In genomic region chr17:88652702-88653374, GRCm38 (mm10) we compare ENCODE assay signal across 8 mouse cellular contexts. TPM values are rescaled to one million over a fixed set of nuclear protein-coding genes. Genes with fewer than 3 reads are reported as not detected.
DNase-seq lines count a peak whose midpoint lies in the region; ATAC-seq and TF ChIP-seq lines count a peak whose summit lies in the region.

No protein-coding gene starts in this region.

- H3K27me3 ChIP-seq in E14TG2a.4 (ENCODE audit: insufficient read depth, low read length): no peaks in the 10 kb centered on the region
- no peaks in the 10 kb centered on the region for H3K27me3 ChIP-seq in forebrain, embryonic 13.5 days
- no peaks in the 10 kb centered on the region for H3K27me3 ChIP-seq in hindbrain, embryonic 11.5 days (ENCODE audit: control insufficient read depth, insufficient read depth, low read length)
- no peaks in the 10 kb centered on the region for H3K27me3 ChIP-seq in lung, postnatal 0 days (replicated peaks; ENCODE audit: insufficient read depth, low read length)

- WGBS in forebrain, embryonic 13.5 days: 20% methylated on average over 21 of the region's 21 CpGs
- WGBS in hindbrain, embryonic 11.5 days: 20% methylated on average over 21 of the region's 21 CpGs
- 20% methylated on average over 21 of the region's 21 CpGs for WGBS in lung, postnatal 0 days

- H3K9me3 ChIP-seq in E14TG2a.4 (ENCODE audit: low read length): peaks cover 9% of the 10 kb centered on the region
- no peaks in the 10 kb centered on the region for H3K9me3 ChIP-seq in forebrain, embryonic 13.5 days (replicated peaks)
- H3K9me3 ChIP-seq in hindbrain, embryonic 11.5 days (ENCODE audit: control insufficient read depth, low read length): no peaks in the 10 kb centered on the region
- no peaks in the 10 kb centered on the region for H3K9me3 ChIP-seq in lung, postnatal 0 days (ENCODE audit: low read length)

- H3K4me2 ChIP-seq in forebrain, embryonic 13.5 days: peak overlapping the region; percentile 36
- no peak overlapping the region for H3K4me2 ChIP-seq in hindbrain, embryonic 11.5 days (replicated peaks; ENCODE audit: low read depth, low read length)
- H3K4me2 ChIP-seq in lung, postnatal 0 days (replicated peaks; ENCODE audit: low read depth, low read length): no peak overlapping the region

- H3K9ac ChIP-seq in forebrain, embryonic 13.5 days: no peak overlapping the region
- no peak overlapping the region for H3K9ac ChIP-seq in hindbrain, embryonic 11.5 days (ENCODE audit: low read depth, low read length)
- H3K9ac ChIP-seq in lung, postnatal 0 days (replicated peaks; ENCODE audit: low read depth): no peak overlapping the region

- no peaks in the 10 kb centered on the region for H3K36me3 ChIP-seq in E14TG2a.4 (ENCODE audit: insufficient read depth, low read length)
- H3K36me3 ChIP-seq in forebrain, embryonic 13.5 days (ENCODE audit: poor library complexity, severe bottlenecking): no peaks in the 10 kb centered on the region
- H3K36me3 ChIP-seq in hindbrain, embryonic 11.5 days (ENCODE audit: control insufficient read depth, insufficient read depth, low read length): no peaks in the 10 kb centered on the region
- peaks cover 5% of the 10 kb centered on the region; the same call in 1 of the 2 replicates for H3K36me3 ChIP-seq in lung, postnatal 0 days (ENCODE audit: insufficient read depth, low read length)

- no peak overlapping the region for H3K4me3 ChIP-seq in E14TG2a.4 (replicated peaks; ENCODE audit: low read length)
- H3K4me3 ChIP-seq in forebrain, embryonic 13.5 days: no peak overlapping the region
- no peak overlapping the region for H3K4me3 ChIP-seq in hindbrain, embryonic 11.5 days (ENCODE audit: low read depth, low read length)
- no peak overlapping the region for H3K4me3 ChIP-seq in lung, postnatal 0 days (ENCODE audit: low read depth, low read length)

- no peak overlapping the region for H3K27ac ChIP-seq in forebrain, embryonic 13.5 days
- no peak overlapping the region for H3K27ac ChIP-seq in hindbrain, embryonic 11.5 days (ENCODE audit: low read depth, low read length)
- H3K27ac ChIP-seq in lung, postnatal 0 days (ENCODE audit: low read length): no peak overlapping the region

- TF ChIP-seq EP300 in lung, postnatal 0 days (IDR thresholded peaks at IDR 0.05): no peak

- peak; percentile 65 for TF ChIP-seq CTCF in E14TG2a.4 (conservative IDR thresholded peaks at IDR 0.05; ENCODE audit: low read length)
- TF ChIP-seq CTCF in lung, postnatal 0 days (IDR thresholded peaks at IDR 0.05): peak; percentile 92

- ATAC-seq in forebrain, embryonic 13.5 days: peak; percentile 84
- ATAC-seq in hindbrain, embryonic 11.5 days (ENCODE audit: low FRiP score): peak; percentile 80
- ATAC-seq in lung, postnatal 0 days: peak; percentile 66

- no peaks in the 10 kb centered on the region for H3K4me1 ChIP-seq in E14TG2a.4 (replicated peaks; ENCODE audit: low read depth, low read length)
- peaks cover 8% of the 10 kb centered on the region for H3K4me1 ChIP-seq in forebrain, embryonic 13.5 days
- no peaks in the 10 kb centered on the region for H3K4me1 ChIP-seq in hindbrain, embryonic 11.5 days (replicated peaks; ENCODE audit: control insufficient read depth, insufficient read depth, low read length)
- no peaks in the 10 kb centered on the region for H3K4me1 ChIP-seq in lung, postnatal 0 days (ENCODE audit: insufficient read depth, low read depth, low read length)

- DNase-seq in c-Kit-negative CD71-positive TER-119-positive erythroid progenitor cells, embryonic 14.5 days (ENCODE audit: low read depth, low spot score): peak; percentile 15
- peak; percentile 92 for DNase-seq in hindbrain, embryonic 11.5 days (ENCODE audit: low spot score)
- peak; percentile 80 for DNase-seq in layer of hippocampus, adult 9-11 months
- peak; percentile 67 for DNase-seq in lung, postnatal 0 days (ENCODE audit: low spot score)
- peak; percentile 79 for DNase-seq in ovary, postnatal 36 days (ENCODE audit: low spot score)
- peak; percentile 71 to 80 for DNase-seq in thymus, postnatal 36 days

RNA-seq across cellular contexts. Expression of gene Gtf2a1l, which starts 15.6 kb away (rescaled TPM):
- polyA plus RNA-seq in forebrain, embryonic 13.5 days (2015; fragmentation: Nextera tagmentation; extraction: Ambion mirVana): 0.15 and 0.16 TPM in 2 replicates
- 0.36 and 0.39 TPM in 2 replicates for polyA plus RNA-seq in hindbrain, embryonic 11.5 days (2014; fragmentation: Nextera tagmentation; extraction: Ambion mirVana)
- 0.15 TPM in 1 of 2 replicates, not detected in the other for polyA plus RNA-seq in lung, postnatal 0 days (2015; fragmentation: Nextera tagmentation; extraction: Ambion mirVana)

RNA-seq across cellular contexts. Expression of gene Ston1, which starts 55.4 kb away (rescaled TPM):
- 2.4 and 3.2 TPM in 2 replicates for polyA plus RNA-seq in forebrain, embryonic 13.5 days (2015; fragmentation: Nextera tagmentation; extraction: Ambion mirVana)
- 4.8 and 7.2 TPM in 2 replicates for polyA plus RNA-seq in hindbrain, embryonic 11.5 days (2014; fragmentation: Nextera tagmentation; extraction: Ambion mirVana)
- polyA plus RNA-seq in lung, postnatal 0 days (2015; fragmentation: Nextera tagmentation; extraction: Ambion mirVana): 6.4 and 6.9 TPM in 2 replicates

Comparison
In these comparisons a context has a peak if more than half of its experiments do, and no peak if none do; other contexts are left out.
1. DNase-seq: peak in every context shown above with its lines; median percentile 92 in hindbrain, embryonic 11.5 days; 80 in layer of hippocampus, adult 9-11 months; 79 in ovary, postnatal 36 days; 76 in thymus, postnatal 36 days; 67 in lung, postnatal 0 days; 15 in c-Kit-negative CD71-positive TER-119-positive erythroid progenitor cells, embryonic 14.5 days.